ENCODE assay signal across 8 mouse cellular contexts in the genomic region with DNA sequence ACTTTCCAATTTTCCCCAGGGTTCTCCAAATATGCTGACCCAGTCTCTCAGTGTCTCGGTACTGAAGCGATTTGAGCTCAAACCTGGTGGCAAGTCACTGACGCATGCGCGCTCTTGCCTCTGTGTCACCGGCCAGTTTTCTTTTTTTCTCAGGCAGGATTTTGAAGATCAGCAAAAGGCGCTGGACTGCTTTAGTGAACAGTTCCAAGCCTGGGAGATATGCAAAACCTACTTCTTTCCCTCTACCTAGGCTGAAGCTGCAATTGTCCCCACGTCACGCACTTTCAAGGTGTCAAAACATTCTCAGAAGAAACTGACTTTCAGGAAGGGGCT. TPM values are rescaled to one million over a fixed set of nuclear protein-coding genes. Genes with fewer than 3 reads are reported as not detected.
DNase-seq lines count a peak whose midpoint lies in the region; ATAC-seq and TF ChIP-seq lines count a peak whose summit lies in the region.

No protein-coding gene starts in this region.

- peak overlapping the region; percentile 75 to 78 for H3K4me3 ChIP-seq in ES-E14 (ENCODE audit: insufficient read depth in 1 of 2, low read depth in 1 of 2, low read length in 2 of 2, poor library complexity in 1 of 2, severe bottlenecking in 1 of 2)
- H3K4me3 ChIP-seq in forebrain, embryonic 11.5 days (ENCODE audit: low read depth, low read length): peak overlapping the region; percentile 67
- peak overlapping the region; percentile 73 for H3K4me3 ChIP-seq in heart, postnatal 0 days (ENCODE audit: low read depth, low read length)
- peak overlapping the region; percentile 65 for H3K4me3 ChIP-seq in lung, embryonic 14.5 days (ENCODE audit: low read depth, low read length)

- TF ChIP-seq CTCF in brain, embryonic 14.5 days (IDR thresholded peaks at IDR 0.05; ENCODE audit: borderline replicate concordance, extremely low read depth, insufficient read depth, insufficient read length): no peak
- TF ChIP-seq CTCF in heart, postnatal 0 days (IDR thresholded peaks at IDR 0.05; ENCODE audit: low read depth): no peak
- no peak for TF ChIP-seq CTCF in lung, embryonic 14.5 days (IDR thresholded peaks at IDR 0.05; ENCODE audit: low read depth)

- no peak overlapping the region for H3K27ac ChIP-seq in ES-E14 (ENCODE audit: insufficient read depth, low read depth, low read length, poor library complexity, severe bottlenecking)
- no peak overlapping the region; the same call in 1 of the 2 replicates for H3K27ac ChIP-seq in forebrain, embryonic 11.5 days (ENCODE audit: low read depth, low read length)
- peak overlapping the region; percentile 86 for H3K27ac ChIP-seq in heart, postnatal 0 days (ENCODE audit: low read depth)
- peak overlapping the region; percentile 75; the same call in 1 of the 2 replicates for H3K27ac ChIP-seq in lung, embryonic 14.5 days (ENCODE audit: low read depth)

- H3K36me3 ChIP-seq in ES-E14 (ENCODE audit: control insufficient read depth, insufficient read depth, low read length, poor library complexity, severe bottlenecking): no peaks in the 10 kb centered on the region
- H3K36me3 ChIP-seq in forebrain, embryonic 11.5 days (ENCODE audit: control insufficient read depth, insufficient read depth, low read length): no peaks in the 10 kb centered on the region
- no peaks in the 10 kb centered on the region for H3K36me3 ChIP-seq in heart, postnatal 0 days (replicated peaks; ENCODE audit: control insufficient read depth, insufficient read depth, low read length)
- H3K36me3 ChIP-seq in lung, embryonic 14.5 days (ENCODE audit: insufficient read depth): no peaks in the 10 kb centered on the region

- H3K9me3 ChIP-seq in ES-E14 (ENCODE audit: control insufficient read depth, insufficient read depth, low read depth, low read length): no peaks in the 10 kb centered on the region
- no peaks in the 10 kb centered on the region for H3K9me3 ChIP-seq in forebrain, embryonic 11.5 days (ENCODE audit: control insufficient read depth, low read length)
- no peaks in the 10 kb centered on the region for H3K9me3 ChIP-seq in heart, postnatal 0 days (replicated peaks; ENCODE audit: control insufficient read depth, low read length)
- H3K9me3 ChIP-seq in lung, embryonic 14.5 days (ENCODE audit: low read depth, low read length): no peaks in the 10 kb centered on the region

- TF ChIP-seq EP300 in heart, postnatal 0 days (IDR thresholded peaks at IDR 0.05; ENCODE audit: low read depth): no peak

- peak; percentile 37 for ATAC-seq in forebrain, embryonic 11.5 days (replicated peaks; ENCODE audit: low FRiP score)
- peak; percentile 39 for ATAC-seq in heart, postnatal 0 days (ENCODE audit: insufficient read depth, low read depth)
- peak; percentile 38; the same call in 1 of the 2 replicates for ATAC-seq in lung, embryonic 14.5 days (ENCODE audit: insufficient read depth)
- ATAC-seq in neutrophil, adult 5-6 weeks (ENCODE audit: extremely low read depth, insufficient number of reproducible peaks, low FRiP score, poor library complexity, severe bottlenecking): peak; percentile 18

- no peak for TF ChIP-seq POLR2A in brain, embryonic 14.5 days (IDR thresholded peaks at IDR 0.05; ENCODE audit: borderline replicate concordance, extremely low read depth, insufficient read depth, insufficient read length, poor library complexity, severe bottlenecking)

- H3K4me1 ChIP-seq in ES-E14 (ENCODE audit: control insufficient read depth in 2 of 2, insufficient read depth in 2 of 2, low read length in 2 of 2, poor library complexity in 1 of 2): no peaks in the 10 kb centered on the region
- H3K4me1 ChIP-seq in forebrain, embryonic 11.5 days (replicated peaks; ENCODE audit: control insufficient read depth, insufficient read depth, low read length): no peaks in the 10 kb centered on the region; the same call in 1 of the 2 replicates
- no peaks in the 10 kb centered on the region for H3K4me1 ChIP-seq in heart, postnatal 0 days (ENCODE audit: control insufficient read depth, insufficient read depth)
- H3K4me1 ChIP-seq in lung, embryonic 14.5 days (ENCODE audit: insufficient read depth): no peaks in the 10 kb centered on the region

- no peak overlapping the region for H3K9ac ChIP-seq in ES-E14 (ENCODE audit: insufficient read depth, low read depth, low read length, poor library complexity, severe bottlenecking)
- H3K9ac ChIP-seq in forebrain, embryonic 11.5 days (ENCODE audit: low read length): peak overlapping the region; percentile 71
- H3K9ac ChIP-seq in heart, postnatal 0 days (replicated peaks; ENCODE audit: low read depth, low read length): peak overlapping the region; percentile 71
- peak overlapping the region; percentile 55; the same call in 1 of the 2 replicates for H3K9ac ChIP-seq in lung, embryonic 14.5 days

- peak overlapping the region; percentile 84 for H3K4me2 ChIP-seq in forebrain, embryonic 11.5 days (ENCODE audit: low read depth, low read length, severe bottlenecking)
- peak overlapping the region; percentile 95 for H3K4me2 ChIP-seq in heart, postnatal 0 days (ENCODE audit: low read depth, low read length)
- H3K4me2 ChIP-seq in lung, embryonic 14.5 days: peak overlapping the region; percentile 90

- under 1% methylated on average over 9 of the region's 9 CpGs for WGBS in forebrain, embryonic 11.5 days
- WGBS in heart, postnatal 0 days: 1% methylated on average over 9 of the region's 9 CpGs
- under 1% methylated on average over 9 of the region's 9 CpGs for WGBS in lung, embryonic 14.5 days

- no peak for DNase-seq in ES-E14 (ENCODE audit: low read depth, low spot score)
- DNase-seq in brain, embryonic 14.5 days (ENCODE audit: low read depth): peak; percentile 88
- DNase-seq in forebrain, embryonic 11.5 days (ENCODE audit: low spot score): peak; percentile 74
- peak; percentile 31 for DNase-seq in heart, postnatal 0 days (ENCODE audit: low spot score)
- DNase-seq in kidney, postnatal 10 days: peak; percentile 69
- peak; percentile 85 for DNase-seq in lung, embryonic 14.5 days
- peak; percentile 37 for DNase-seq in thymus, postnatal 25 days

- in situ Hi-C loops in ES-E14 (cut with MboI; ENCODE audit: low sequenced_read_pairs in 2 of 2, unreplicated experiment in 2 of 2): no loop called here

- no peaks in the 10 kb centered on the region; the same call in 1 of the 2 replicates for H3K27me3 ChIP-seq in forebrain, embryonic 11.5 days (ENCODE audit: control insufficient read depth, insufficient read depth, low read length)
- H3K27me3 ChIP-seq in heart, postnatal 0 days (ENCODE audit: control insufficient read depth, insufficient read depth, low read length): no peaks in the 10 kb centered on the region
- H3K27me3 ChIP-seq in lung, embryonic 14.5 days (ENCODE audit: insufficient read depth, low read length): peaks cover 15% of the 10 kb centered on the region

TF ChIP-seq in ES-E14, 5 proteins besides CTCF, POLR2A, EP300 and RAD21:
- no peak for TF ChIP-seq ZC3H11A (IDR thresholded peaks at IDR 0.05; ENCODE audit: borderline replicate concordance, low read depth, low read length)
- no peak for TF ChIP-seq CHD2 (IDR thresholded peaks at IDR 0.05; ENCODE audit: low read depth, low read length)
- TF ChIP-seq HCFC1 (IDR thresholded peaks at IDR 0.05; ENCODE audit: borderline replicate concordance, insufficient read depth, low read length): no peak
- no peak for TF ChIP-seq MAFK (IDR thresholded peaks at IDR 0.05; ENCODE audit: insufficient read depth, low read depth, low read length)
- no peak for TF ChIP-seq ZNF384 (IDR thresholded peaks at IDR 0.05; ENCODE audit: low read depth, low read length)

RNA-seq across cellular contexts. Expression of gene Vav3, which starts 0.5 kb away (rescaled TPM):
- total RNA-seq in ES-E14 (2012; rRNA removed): 0.58 and 1.6 TPM in 2 replicates
- 9.0 and 15.7 TPM in 2 replicates for polyA plus RNA-seq in brain, embryonic 14.5 days (2012; rRNA removed)
- 7.9 and 9.2 TPM in 2 replicates for polyA plus RNA-seq in forebrain, embryonic 11.5 days (2014; fragmentation: Nextera tagmentation; extraction: Ambion mirVana)
- 6.1 and 25.0 TPM in 2 replicates for total RNA-seq in heart, postnatal 0 days (2014; rRNA removed; ENCODE audit: low replicate concordance)
- polyA plus RNA-seq in heart, postnatal 0 days (2015; fragmentation: Nextera tagmentation; extraction: Ambion mirVana): 5.1 and 5.3 TPM in 2 replicates
- 9.1 and 9.7 TPM in 2 replicates for polyA plus RNA-seq in lung, embryonic 14.5 days (2014; fragmentation: Nextera tagmentation; extraction: Ambion mirVana)
- total RNA-seq in neutrophil, adult 5-6 weeks (2017): 44.2 and 54.9 TPM in 2 replicates

Comparison
In these comparisons a context has a peak if more than half of its experiments do, and no peak if none do; other contexts are left out.
1. H3K27ac ChIP-seq: peak in heart, postnatal 0 days (single experiment) and lung, embryonic 14.5 days (single experiment); none in ES-E14 (single experiment) and forebrain, embryonic 11.5 days (single experiment).
2. Peak in every context shown above with its lines, with median percentiles within 50 percentile points of each other: H3K4me3 ChIP-seq, ATAC-seq and H3K4me2 ChIP-seq.